Mouse (Mus musculus) testis, adult 2 months (tissue): ENCODE data around the gene Chchd10.

ENCODE experiments used
- CTCF ChIP-seq: fragments of 200-500 bp; IDR thresholded peaks from 2 replicates; pipeline ENCODE4 v1.5.1; 2012; ENCODE audit warnings: low read depth, mild to moderate bottlenecking, inconsistent platforms, low read length, moderate library complexity; ENCODE audit not compliant: control insufficient read depth, insufficient read depth, insufficient replicate concordance
- POLR2A ChIP-seq: fragments of 200-500 bp; IDR thresholded peaks from 2 replicates; pipeline ENCODE4 v1.6.1; 2012; ENCODE audit warnings: low read depth, mild to moderate bottlenecking, inconsistent platforms, low read length, moderate library complexity; ENCODE audit not compliant: control insufficient read depth

DNA sequence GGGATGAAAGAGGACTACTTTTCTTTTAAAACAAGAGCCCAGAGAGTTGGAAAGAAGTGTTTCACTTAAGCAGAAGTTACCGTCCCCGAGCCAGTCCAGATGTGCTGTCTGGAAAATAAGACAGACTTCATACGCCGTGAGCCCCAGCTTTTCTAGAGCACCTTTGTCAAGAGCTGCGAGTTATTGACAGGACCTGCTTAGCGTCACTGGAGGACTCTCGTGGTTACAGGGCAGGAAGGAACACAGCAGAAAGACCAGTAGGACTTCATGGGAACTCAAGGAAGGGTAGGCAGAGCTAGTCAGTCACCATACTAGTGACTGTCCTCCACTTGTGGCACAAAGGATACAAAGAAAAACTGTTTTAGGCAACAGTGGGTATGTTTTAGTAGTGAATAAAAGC, 17.4 kb upstream of the Chchd10 start:
- TF ChIP-seq CTCF (no peak), POLR2A (no peak)
